Mouse (Mus musculus): ENCODE measurements around the gene Trap1a. TPM values are rescaled to one million over a fixed set of nuclear protein-coding genes. Genes with fewer than 3 reads are reported as not detected.

The Trap1a gene
- polyA plus RNA-seq, 1 experiment from 2014 or later = not detected

- Histone ChIP-seq H3K4me1 (replicated peaks) (no peaks in the 10 kb centered on the region), H3K27ac (no peak overlapping the region), H3K9ac (no peak overlapping the region), H3K4me2 (replicated peaks) (no peak overlapping the region), H3K9me3 (no peaks in the 10 kb centered on the region), H3K4me3 (replicated peaks) (no peak overlapping the region), H3K36me3 (no peaks in the 10 kb centered on the region), H3K27me3 (replicated peaks) (no peaks in the 10 kb centered on the region)
- peak; percentile 63 for ATAC-seq
- 77% methylated on average over 3 of the region's 3 CpGs for WGBS
Observed at GRCm38 (mm10) chrX:139366837-139367528, 33.5 kb downstream of the Trap1a start.

- ATAC-seq = peak; percentile 49
- no peak overlapping the region for H3K4me3 ChIP-seq (replicated peaks)
Observed at GRCm38 (mm10) chrX:139367529-139367908, 34.0 kb downstream of the Trap1a start.

GRCm38 (mm10) chrX:139369122-139369521, 35.6 kb downstream of the Trap1a start:
- Histone ChIP-seq H3K4me3 (replicated peaks) (no peak overlapping the region), H3K27me3 (replicated peaks) (no peaks in the 10 kb centered on the region), H3K27ac (no peak overlapping the region), H3K4me2 (replicated peaks) (no peak overlapping the region), H3K4me1 (replicated peaks) (no peaks in the 10 kb centered on the region), H3K9me3 (no peaks in the 10 kb centered on the region), H3K9ac (no peak overlapping the region), H3K36me3 (no peaks in the 10 kb centered on the region)
- ATAC-seq = no peak
- WGBS = 61% methylated on average over 4 of the region's 4 CpGs

More at GRCm38 (mm10) chrX:139367529-139367908, 34.0 kb downstream of the Trap1a start:
- Histone ChIP-seq H3K4me2 (replicated peaks) (no peak overlapping the region), H3K9ac (no peak overlapping the region), H3K9me3 (no peaks in the 10 kb centered on the region), H3K27ac (no peak overlapping the region), H3K36me3 (no peaks in the 10 kb centered on the region), H3K27me3 (replicated peaks) (no peaks in the 10 kb centered on the region), H3K4me1 (replicated peaks) (no peaks in the 10 kb centered on the region)

- Histone ChIP-seq H3K4me2 (replicated peaks) (no peak overlapping the region), H3K27ac (no peak overlapping the region), H3K9ac (no peak overlapping the region), H3K9me3 (no peaks in the 10 kb centered on the region), H3K4me3 (replicated peaks) (no peak overlapping the region), H3K4me1 (replicated peaks) (no peaks in the 10 kb centered on the region), H3K36me3 (no peaks in the 10 kb centered on the region), H3K27me3 (replicated peaks) (no peaks in the 10 kb centered on the region)
- ATAC-seq = no peak
Observed at GRCm38 (mm10) chrX:139372665-139373064, 39.2 kb downstream of the Trap1a start.

Other genes starting within 250 kb of the Trap1a start
- 0.14 TPM in 1 of 2 replicates, not detected in the other for gene Serpina7, start 248.4 kb upstream of the Trap1a start, polyA plus RNA-seq (2015; fragmentation: Nextera tagmentation; extraction: Ambion mirVana)
- gene 4930513O06Rik, start 247.4 kb upstream of the Trap1a start, polyA plus RNA-seq (2015; fragmentation: Nextera tagmentation; extraction: Ambion mirVana) = not detected in 2 replicates
- gene 4933428M09Rik, start 154.5 kb upstream of the Trap1a start, polyA plus RNA-seq (2015; fragmentation: Nextera tagmentation; extraction: Ambion mirVana) = not detected in 2 replicates
- 10.6 and 12.6 TPM in 2 replicates for gene Mum1l1, start 123.6 kb upstream of the Trap1a start, polyA plus RNA-seq (2015; fragmentation: Nextera tagmentation; extraction: Ambion mirVana)
- 3.3 and 4.0 TPM in 2 replicates for gene D330045A20Rik, start 146.7 kb downstream of the Trap1a start, polyA plus RNA-seq (2015; fragmentation: Nextera tagmentation; extraction: Ambion mirVana)
- gene Rnf128, start 229.6 kb downstream of the Trap1a start, polyA plus RNA-seq (2015; fragmentation: Nextera tagmentation; extraction: Ambion mirVana) = 128 and 141 TPM in 2 replicates

Data from intestine, embryonic 15.5 days (tissue).